Mouse (Mus musculus) embryo, embryonic 11 days (tissue): ENCODE measurements around the gene Pdlim7.

Experiments used
- DNase-seq: peaks from one replicate; pipeline ENCODE4 v3.0.0-alpha.2; 2015

Pdlim7 gene

DNA sequence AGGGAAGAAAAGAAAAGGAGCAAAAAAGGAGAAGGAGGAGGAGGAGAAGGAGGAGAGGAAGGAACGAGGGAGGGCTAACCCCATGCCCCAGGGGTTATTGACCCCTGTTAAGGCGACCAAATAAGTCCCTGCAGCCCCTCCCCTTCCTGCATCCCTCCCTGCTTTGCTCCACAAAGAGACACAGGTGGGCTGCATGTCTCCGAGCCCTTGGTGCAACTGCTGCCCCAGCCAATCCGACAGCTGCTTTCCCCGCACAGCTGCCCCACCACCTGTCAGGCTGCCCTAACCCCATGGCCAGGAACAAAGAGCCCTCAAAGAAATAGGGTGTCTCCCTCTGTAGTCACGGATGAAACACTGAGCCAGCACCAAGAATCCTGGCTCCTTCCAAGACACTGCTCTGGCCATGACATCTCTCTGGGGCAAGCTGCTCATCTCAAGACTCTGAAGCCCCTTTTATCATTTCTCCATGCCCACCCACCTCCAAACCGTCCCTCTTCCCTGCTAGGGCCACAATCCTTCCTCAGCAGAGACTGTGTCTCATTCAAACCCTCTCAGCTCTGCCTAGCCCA, 28.9 kb downstream of the Pdlim7 start:
- no peak for DNase-seq

GRCm38 (mm10) chr13:55483593-55483992, 29.9 kb downstream of the Pdlim7 start:
- peak; percentile 68 for DNase-seq

DNA sequence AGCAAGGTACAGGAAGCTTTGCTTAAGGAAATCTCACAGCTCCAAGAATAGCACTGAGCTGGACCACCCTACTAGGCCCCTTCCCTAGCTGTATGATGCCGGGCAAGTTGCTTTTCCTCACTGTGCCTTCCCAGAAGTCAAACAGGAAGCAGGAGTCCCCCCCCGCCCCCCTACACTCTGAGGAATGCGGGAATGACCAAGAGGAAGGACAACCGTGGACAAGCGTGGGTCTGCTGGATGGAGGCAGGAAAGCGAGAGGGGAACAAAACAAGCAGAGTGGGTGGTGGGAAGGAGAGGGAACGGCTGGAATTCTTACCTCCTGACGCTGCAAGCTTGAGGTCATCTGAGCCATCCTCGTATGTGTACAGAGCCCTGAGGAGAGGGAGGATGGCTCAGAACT, 30.4 kb downstream of the Pdlim7 start:
- no peak for DNase-seq

- no peak for DNase-seq
Observed at GRCm38 (mm10) chr13:55482542-55482941, 30.9 kb downstream of the Pdlim7 start.

- DNase-seq = no peak
Observed at GRCm38 (mm10) chr13:55479929-55480328, 33.5 kb downstream of the Pdlim7 start.

DNA sequence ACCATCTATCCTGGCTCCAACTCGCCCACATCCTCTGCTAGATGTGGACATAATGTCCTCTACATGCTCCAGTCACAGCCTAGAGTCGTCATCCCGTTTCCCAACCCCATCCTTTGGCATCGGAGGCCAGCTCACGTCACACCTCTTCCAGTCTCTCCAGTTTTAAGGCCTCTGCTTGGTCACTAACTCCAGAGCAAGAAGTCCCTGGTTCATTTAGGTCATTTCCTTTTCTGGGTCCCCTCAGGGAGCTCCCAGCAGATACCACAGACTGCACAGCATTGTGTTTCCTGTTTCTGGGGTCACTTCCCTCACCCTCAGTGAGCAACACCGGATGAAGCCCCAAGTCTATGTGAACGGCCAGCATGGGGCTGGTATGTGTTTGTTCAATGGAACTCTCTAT, 34.5 kb downstream of the Pdlim7 start:
- no peak for DNase-seq

DNA sequence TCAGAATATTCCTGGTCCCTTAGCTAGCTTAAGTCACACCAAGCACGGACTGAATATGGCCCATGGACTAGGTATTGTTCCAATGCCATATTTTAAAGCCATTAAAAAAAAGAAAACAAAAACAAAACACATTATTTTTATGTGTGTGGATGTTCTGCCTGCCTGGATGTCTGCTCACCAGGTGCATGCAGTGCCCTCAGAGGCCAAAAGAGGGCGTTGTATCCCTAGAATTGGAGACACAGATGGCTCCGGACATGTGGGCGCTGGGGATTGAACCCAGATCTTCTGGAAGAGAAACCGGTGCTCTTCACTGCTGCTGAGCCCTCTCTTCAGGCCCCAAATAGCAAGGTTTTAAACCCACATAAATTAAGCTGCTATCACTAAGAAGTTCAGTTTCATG, 35.4 kb downstream of the Pdlim7 start:
- peak; percentile 53 for DNase-seq

DNA sequence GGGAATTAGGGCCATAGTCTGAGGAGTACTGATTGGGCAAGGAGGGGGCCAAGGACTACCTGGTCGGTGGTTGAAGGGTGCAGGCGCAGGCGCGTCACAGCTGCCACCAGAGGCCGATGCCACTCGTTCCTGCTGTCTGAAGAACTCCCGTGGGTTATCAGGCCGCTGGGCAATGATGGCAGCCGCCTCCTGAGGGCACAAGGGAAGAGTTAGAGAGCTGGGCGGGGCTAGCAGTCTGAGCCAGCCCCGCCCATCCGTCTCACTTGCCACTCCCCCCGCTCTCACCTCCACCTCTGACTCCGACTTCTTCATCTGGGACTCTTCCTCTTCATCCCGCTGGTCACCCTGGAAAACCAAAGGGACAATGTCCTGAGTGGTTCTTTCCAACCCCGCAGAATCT, 36.0 kb downstream of the Pdlim7 start:
- no peak for DNase-seq

GRCm38 (mm10) chr13:55476256-55476655, 37.2 kb downstream of the Pdlim7 start:
- DNase-seq = no peak

DNA sequence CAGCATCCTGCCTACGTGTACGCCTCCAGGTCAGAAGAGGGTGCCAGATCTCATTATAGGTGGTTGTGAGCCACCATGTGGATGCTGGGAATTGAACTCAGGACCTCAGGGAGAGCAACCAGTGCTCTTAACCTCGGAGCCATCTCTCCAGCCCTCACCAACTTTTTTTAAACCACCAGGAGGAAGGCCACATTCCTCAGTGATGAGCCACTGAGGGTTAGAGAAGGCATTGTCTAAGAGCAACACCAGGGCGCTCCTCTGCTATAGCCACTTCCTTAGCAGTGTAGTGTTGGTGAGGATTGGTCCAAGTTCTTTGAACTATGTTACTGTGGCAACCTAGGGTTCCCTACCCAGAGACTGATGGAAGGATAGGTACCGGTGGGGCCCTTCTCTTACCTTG, 37.7 kb downstream of the Pdlim7 start:
- no peak for DNase-seq

DNA sequence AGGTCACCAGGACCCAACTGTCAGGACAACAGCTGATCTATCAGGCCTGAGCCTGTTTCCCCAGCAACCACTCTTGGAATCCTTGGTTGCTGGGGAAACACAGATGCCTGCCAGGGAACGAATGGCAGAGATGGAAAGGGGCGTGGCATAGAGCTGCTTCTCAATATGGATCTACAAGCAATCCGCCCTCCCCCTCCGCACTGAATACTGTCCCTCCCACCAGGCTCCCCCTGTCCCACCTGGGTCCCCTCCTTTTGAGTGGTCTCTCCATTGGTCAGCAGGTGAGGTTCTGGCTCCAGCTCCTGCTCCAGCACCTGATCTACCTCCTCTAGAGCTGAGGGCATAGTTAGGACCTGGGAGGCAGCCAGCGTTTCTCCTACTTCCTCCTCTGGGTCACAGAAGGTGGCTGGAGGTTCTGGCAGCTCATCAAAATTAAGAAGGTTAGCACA, 38.8 kb downstream of the Pdlim7 start:
- DNase-seq = peak; percentile 85

- DNase-seq = no peak
Observed at GRCm38 (mm10) chr13:55473961-55474360, 39.5 kb downstream of the Pdlim7 start.

GRCm38 (mm10) chr13:55473076-55473831, 40.2 kb downstream of the Pdlim7 start:
- peak; percentile 69 for DNase-seq

GRCm38 (mm10) chr13:55472132-55473022, 41.1 kb downstream of the Pdlim7 start:
- peak; percentile 81 for DNase-seq

DNA sequence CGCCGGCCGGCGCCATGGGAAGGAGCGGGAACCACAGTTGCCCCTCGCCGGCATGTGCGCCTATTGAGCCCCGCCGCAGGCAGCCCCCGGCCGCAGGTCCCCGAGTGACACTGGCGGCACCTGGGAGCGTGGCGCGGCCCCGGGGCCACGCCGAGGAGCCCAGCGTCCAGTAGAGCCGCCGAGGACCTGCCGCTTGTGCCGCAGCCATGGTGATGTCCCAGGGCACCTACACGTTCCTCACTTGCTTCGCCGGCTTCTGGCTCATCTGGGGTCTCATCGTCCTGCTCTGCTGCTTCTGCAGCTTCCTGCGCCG, 41.7 kb downstream of the Pdlim7 start:
- DNase-seq = no peak

DNA sequence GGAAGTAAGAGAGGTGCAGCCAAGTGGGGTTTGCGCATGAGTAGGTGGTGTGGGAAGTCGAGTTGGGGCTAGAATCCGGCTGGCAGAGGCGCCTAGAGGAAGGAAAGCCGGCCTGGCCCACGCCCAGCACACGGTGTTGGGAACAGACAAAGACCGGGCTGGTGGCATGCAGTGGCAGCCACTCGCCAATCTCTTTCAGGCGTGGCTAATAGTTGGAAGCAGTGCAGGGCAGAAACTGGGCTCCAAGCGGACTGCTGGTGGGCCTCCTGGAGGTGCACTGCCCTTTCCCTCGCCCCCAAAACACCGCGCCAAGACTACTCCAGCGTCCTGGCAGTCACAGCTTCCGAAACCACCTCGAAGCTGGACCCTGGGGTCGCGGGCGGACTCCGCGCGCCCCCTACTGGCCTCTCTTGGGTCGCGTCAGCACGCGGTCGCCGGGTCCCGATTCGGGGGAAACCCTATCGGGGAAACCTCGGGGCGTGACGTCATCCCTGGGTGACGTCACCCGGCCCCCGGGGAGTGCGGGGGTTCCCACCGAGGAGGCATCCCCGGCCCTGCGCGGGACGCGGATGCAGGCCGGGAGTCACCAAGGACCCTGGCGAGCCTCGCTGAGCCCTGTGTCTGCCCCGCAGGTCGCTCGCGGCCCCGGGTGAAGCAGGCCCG, 42.2 kb downstream of the Pdlim7 start:
- peak; percentile 93 for DNase-seq

DNA sequence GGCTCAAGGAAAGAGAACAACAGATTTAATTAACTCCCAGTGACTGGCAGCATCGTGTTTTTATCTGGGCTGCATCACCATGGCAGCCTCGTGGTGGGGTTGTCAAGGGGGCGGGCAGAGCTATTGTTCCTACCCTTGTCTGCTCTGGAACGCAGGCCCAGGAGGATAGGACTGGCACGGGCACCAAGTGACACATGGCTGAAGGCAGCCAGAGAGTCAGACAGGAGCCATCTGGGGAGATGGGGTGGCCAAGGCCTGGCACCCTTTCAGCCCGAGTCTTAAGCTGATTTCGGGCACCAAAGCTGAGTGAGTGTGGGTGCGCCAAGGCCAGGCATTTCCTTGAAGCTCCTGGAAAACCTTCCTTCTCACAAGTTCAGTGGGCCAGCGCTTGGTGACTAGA, 43.1 kb downstream of the Pdlim7 start:
- DNase-seq = no peak

GRCm38 (mm10) chr13:55468851-55469560, 44.5 kb downstream of the Pdlim7 start:
- DNase-seq = peak; percentile 70

DNA sequence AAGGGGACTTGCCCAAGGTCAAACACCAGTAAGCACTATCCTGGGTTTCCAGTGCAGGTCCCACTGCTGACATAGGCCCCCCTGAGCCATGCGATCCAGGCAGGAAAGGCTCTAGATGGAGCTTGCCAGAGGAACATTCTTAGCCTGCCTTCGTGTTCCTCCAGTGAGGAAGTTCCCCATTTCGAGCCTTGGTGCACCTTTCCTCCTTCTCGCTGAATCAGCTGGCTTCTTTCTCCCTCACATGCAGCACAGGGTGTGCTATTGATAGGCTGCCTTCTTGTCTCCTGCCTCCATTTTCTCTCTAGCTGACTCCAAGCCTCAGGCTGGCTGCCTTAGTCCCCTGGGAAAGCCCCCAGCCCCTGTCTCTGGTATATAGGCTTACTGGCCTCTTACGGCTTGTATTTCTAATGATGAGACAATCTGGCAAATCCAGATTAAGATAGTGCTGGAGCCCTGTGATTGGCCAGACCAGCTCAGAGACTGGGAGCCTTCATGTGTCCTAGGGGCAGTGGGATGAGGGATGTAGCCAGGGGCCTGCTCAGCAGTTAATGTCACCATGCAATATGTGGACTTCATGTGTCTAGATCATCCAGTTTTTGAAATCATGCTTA, 47.5 kb downstream of the Pdlim7 start:
- no peak for DNase-seq

DNA sequence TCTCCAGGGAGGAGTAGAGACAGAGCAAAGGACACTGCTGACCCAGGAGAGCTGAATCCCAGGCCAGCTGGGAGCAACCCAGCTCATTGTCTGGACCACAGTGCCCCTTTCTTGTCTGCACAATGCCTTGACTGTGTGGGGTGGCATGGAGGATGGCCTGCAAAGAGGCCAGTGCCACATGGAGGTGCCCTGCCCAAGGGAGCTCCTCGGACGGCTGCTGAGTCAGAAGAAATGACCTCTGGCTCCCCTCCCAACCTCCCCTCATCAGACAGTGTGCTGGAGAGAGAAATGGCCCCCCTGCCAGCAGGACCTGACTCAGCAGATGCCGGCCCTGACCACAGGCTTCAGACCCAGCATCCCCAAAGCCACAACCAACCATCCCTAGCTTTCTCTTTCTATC, 48.3 kb downstream of the Pdlim7 start:
- DNase-seq = peak; percentile 53

GRCm38 (mm10) chr13:55464027-55464884, 49.2 kb downstream of the Pdlim7 start, which contains the start of gene Prr7:
Gene Prr7 (plus strand): TSS chr13:55464267.
- DNase-seq = peak; percentile 91
